Mouse (Mus musculus) liver, adult 2 months (tissue): ENCODE data around the gene Wfikkn2. TPM values are rescaled to one million over a fixed set of nuclear protein-coding genes. Genes with fewer than 3 reads are reported as not detected.
"Not testable (repeated sequence)": the region's sequence is repeated elsewhere in the genome, so short reads cannot be mapped to it uniquely, and the experiment has no call there.

ENCODE experiments used
- DNase-seq: peaks from one replicate; pipeline ENCODE4 v3.0.0-alpha.2; 2011; ENCODE audit warnings: low read depth, low spot score; ENCODE audit errors: extremely low read depth
- H3K27ac ChIP-seq: fragments of 200-500 bp; replicated peaks from 2 replicates; pipeline ENCODE4 v1.5.1; 2012; ENCODE audit warnings: low read depth, mild to moderate bottlenecking, control low read depth, inconsistent platforms, low read length; ENCODE audit not compliant: insufficient read depth
- H3K27me3 ChIP-seq: fragments of 200-500 bp; 2 replicates; pipeline ENCODE4 v1.6.1; 2012; ENCODE audit warnings: mild to moderate bottlenecking, moderate library complexity, low read length, inconsistent platforms; ENCODE audit not compliant: control insufficient read depth, insufficient read depth
- H3K36me3 ChIP-seq: fragments of 200-500 bp; 2 replicates; pipeline ENCODE4 v1.6.1; 2012; ENCODE audit warnings: low read length, inconsistent platforms; ENCODE audit not compliant: control insufficient read depth, insufficient read depth
- H3K4me1 ChIP-seq: fragments of 200-500 bp; 2 replicates; pipeline ENCODE4 v1.6.1; 2011; ENCODE audit warnings: low read length; ENCODE audit not compliant: control insufficient read depth, insufficient read depth
- H3K4me3 ChIP-seq: fragments of 200-500 bp; 2 replicates; pipeline ENCODE4 v1.5.1; 2011; ENCODE audit warnings: low read depth, mild to moderate bottlenecking, control low read depth, low read length, moderate library complexity; ENCODE audit not compliant: insufficient read depth
- H3K79me2 ChIP-seq: fragments of 200-500 bp; 2 replicates; pipeline ENCODE4 v1.6.1; 2012; ENCODE audit warnings: inconsistent platforms, mild to moderate bottlenecking, low read length, moderate library complexity; ENCODE audit not compliant: control insufficient read depth, insufficient read depth
- H3K9ac ChIP-seq: fragments of 200-500 bp; 2 replicates; pipeline ENCODE4 v1.6.1; 2012; ENCODE audit warnings: low read depth, mild to moderate bottlenecking, control low read depth, inconsistent platforms, low read length
- CTCF ChIP-seq: fragments of 200-500 bp; IDR thresholded peaks from 2 replicates; pipeline ENCODE4 v1.5.1; 2011; ENCODE audit warnings: low read depth, low read length, control low read depth
- POLR2A ChIP-seq: fragments of 200-500 bp; IDR thresholded peaks from 2 replicates; pipeline ENCODE4 v1.6.1; 2011; ENCODE audit warnings: low read length, control low read depth; ENCODE audit not compliant: insufficient read depth; ENCODE audit errors: extremely low read depth
- WGBS: fragments of 180-500 bp; shearing (Covaris S2); methylation state at CpG from one replicate; pipeline ENCODE4 v1.1.7; 2018; 5-methylcytosine and 5-hydroxymethylcytosine counted together
- polyA plus RNA-seq: library from polyadenylated mRNA; depleted of rRNA; stranded (reverse); fragments of >200 nt; gene quantifications from 2 replicates; pipeline ENCODE4 v1.2.3, GENCODE M21; 2012
- total RNA-seq: library from RNA; depleted of rRNA; stranded (reverse); fragments of >200 nt; gene quantifications from 2 replicates; pipeline ENCODE4 v1.2.3, GENCODE M21; 2014

Gene Wfikkn2
- total and polyA plus RNA-seq, 2 experiments = under 0.01 to 0.04 TPM

GRCm38 (mm10) chr11:94268761-94269160 is 23.0 kb upstream of the Wfikkn2 start:
- H3K27me3 ChIP-seq = no peaks in the 10 kb centered on the region
- no peak overlapping the region for H3K27ac ChIP-seq
- no peak overlapping the region for H3K4me3 ChIP-seq
- no peak for DNase-seq
- H3K9ac ChIP-seq = no peak overlapping the region
- no peaks in the 10 kb centered on the region for H3K79me2 ChIP-seq
- H3K4me1 ChIP-seq = peaks cover 9% of the 10 kb centered on the region; the same call in 1 of the 2 replicates
- TF ChIP-seq CTCF = no peak
- no peak for TF ChIP-seq POLR2A
- no peaks in the 10 kb centered on the region for H3K36me3 ChIP-seq

GRCm38 (mm10) chr11:94266155-94266554 is 20.4 kb upstream of the Wfikkn2 start:
- not testable (repeated sequence) for H3K36me3 ChIP-seq, DNase-seq, H3K4me3 ChIP-seq, H3K9ac ChIP-seq, H3K27me3 ChIP-seq, H3K27ac ChIP-seq, H3K4me1 ChIP-seq, H3K79me2 ChIP-seq
- 81% methylated on average over 3 of the region's 3 CpGs for WGBS

GRCm38 (mm10) chr11:94265134-94265785 is 19.5 kb upstream of the Wfikkn2 start:
- Histone ChIP-seq H3K9ac (peak overlapping the region; percentile 33; the same call in 1 of the 2 replicates), H3K79me2 (no peaks in the 10 kb centered on the region), H3K36me3 (no peaks in the 10 kb centered on the region), H3K4me1 (no peaks in the 10 kb centered on the region), H3K27me3 (no peaks in the 10 kb centered on the region), H3K4me3 (peak overlapping the region; percentile 37), H3K27ac (no peak overlapping the region)
- no peak for TF ChIP-seq POLR2A
- peak; percentile 46; the same call in 1 of the 2 replicates for TF ChIP-seq CTCF
- 6% methylated on average over 18 of the region's 18 CpGs for WGBS
- peak; percentile 45 for DNase-seq

- Histone ChIP-seq H3K79me2 (no peaks in the 10 kb centered on the region), H3K4me1 (no peaks in the 10 kb centered on the region), H3K36me3 (no peaks in the 10 kb centered on the region), H3K27ac (no peak overlapping the region), H3K4me3 (no peak overlapping the region), H3K27me3 (no peaks in the 10 kb centered on the region), H3K9ac (no peak overlapping the region)
- 91% methylated on average over 6 of the region's 6 CpGs for WGBS
- no peak for TF ChIP-seq POLR2A
- no peak for TF ChIP-seq CTCF
- DNase-seq = no peak
Measured at GRCm38 (mm10) chr11:94261585-94262370, 16.0 kb upstream of the Wfikkn2 start.

- WGBS = 80% methylated on average over 4 of the region's 4 CpGs
Measured at GRCm38 (mm10) chr11:94259814-94260213, 14.0 kb upstream of the Wfikkn2 start.

GRCm38 (mm10) chr11:94257987-94258386 is 12.2 kb upstream of the Wfikkn2 start:
- TF ChIP-seq CTCF (no peak), POLR2A (no peak)

More at GRCm38 (mm10) chr11:94259814-94260213, 14.0 kb upstream of the Wfikkn2 start:
- Histone ChIP-seq H3K27me3 (no peaks in the 10 kb centered on the region), H3K79me2 (no peaks in the 10 kb centered on the region), H3K4me1 (no peaks in the 10 kb centered on the region), H3K9ac (no peak overlapping the region), H3K27ac (no peak overlapping the region), H3K4me3 (no peak overlapping the region), H3K36me3 (no peaks in the 10 kb centered on the region)
- DNase-seq = no peak
- no peak for TF ChIP-seq CTCF
- no peak for TF ChIP-seq POLR2A

More at GRCm38 (mm10) chr11:94257987-94258386, 12.2 kb upstream of the Wfikkn2 start:
- Histone ChIP-seq H3K9ac (no peak overlapping the region), H3K27ac (no peak overlapping the region), H3K36me3 (no peaks in the 10 kb centered on the region), H3K4me3 (no peak overlapping the region), H3K4me1 (no peaks in the 10 kb centered on the region), H3K27me3 (no peaks in the 10 kb centered on the region), H3K79me2 (no peaks in the 10 kb centered on the region)
- 83% methylated on average over 14 of the region's 14 CpGs for WGBS
- DNase-seq = no peak
